Mouse (Mus musculus) neural tube, postnatal 0 days (tissue): ENCODE measurements around the gene Vmn2r13. TPM values are rescaled to one million over a fixed set of nuclear protein-coding genes. Genes with fewer than 3 reads are reported as not detected.

ENCODE experiments used
- polyA plus RNA-seq: library from polyadenylated mRNA; unstranded; fragments of >200 nt; fragmentation: Nextera tagmentation; extraction: Ambion mirVana; gene quantifications from 2 replicates; pipeline ENCODE4 v1.2.1, GENCODE M21; 2015

Vmn2r13 gene
- polyA plus RNA-seq: not detected in 2 replicates

GRCm38 (mm10) chr5:109192099-109192498 lies at the start of gene Vmn2r13:
Gene Vmn2r13 (minus strand): TSS chr5:109192199.

GRCm38 (mm10) chr5:109224608-109225007 lies 32.6 kb upstream of the Vmn2r13 start, which contains the start of gene Vmn2r14:
Gene Vmn2r14 (minus strand): TSS chr5:109224708.

Other genes with a start within 250 kb of the Vmn2r13 start
- not detected in 2 replicates for gene Vmn2r10, start 185.7 kb downstream of the Vmn2r13 start, polyA plus RNA-seq
- gene Vmn2r11, start 132.6 kb downstream of the Vmn2r13 start, polyA plus RNA-seq: not detected in 2 replicates
- not detected in 2 replicates for gene Vmn2r12, start 94.2 kb downstream of the Vmn2r13 start, polyA plus RNA-seq
- not detected in 2 replicates for gene Vmn2r14, start 32.5 kb upstream of the Vmn2r13 start, polyA plus RNA-seq
- gene Vmn2r15, start 105.4 kb upstream of the Vmn2r13 start, polyA plus RNA-seq: not detected in 2 replicates
- gene Vmn2r16, start 138.0 kb upstream of the Vmn2r13 start, polyA plus RNA-seq: not detected in 2 replicates
- not detected in 2 replicates for gene Vmn2r17, start 227.5 kb upstream of the Vmn2r13 start, polyA plus RNA-seq